Mouse (Mus musculus): Measurements from ENCODE around the gene Cmtm1. TPM values are rescaled to one million over a fixed set of nuclear protein-coding genes. Genes with fewer than 3 reads are reported as not detected.

The Cmtm1 gene
- total and polyA plus RNA-seq, 3 experiments: not detected

GRCm38 (mm10) chr8:104341106-104341561, 31.2 kb upstream of the Cmtm1 start:
- TF ChIP-seq MAX (IDR thresholded peaks at IDR 0.05; ENCODE audit: low read length): no peak
- no peak for TF ChIP-seq NRF1 (IDR thresholded peaks at IDR 0.05; ENCODE audit: low read depth, low read length)
- no peak for TF ChIP-seq MAZ (IDR thresholded peaks at IDR 0.05; ENCODE audit: low read depth, low read length)
- TF ChIP-seq CHD2 (IDR thresholded peaks at IDR 0.05; ENCODE audit: low read length): no peak
- TF ChIP-seq JUN (IDR thresholded peaks at IDR 0.05; ENCODE audit: insufficient read depth, low read depth, low read length): no peak
- no peak for TF ChIP-seq TCF12 (IDR thresholded peaks at IDR 0.05; ENCODE audit: low read depth, low read length)
- no peak for TF ChIP-seq CTCF (conservative IDR thresholded peaks at IDR 0.05 in 1 of 2, IDR thresholded peaks at IDR 0.05 in 1 of 2; ENCODE audit: low read depth in 2 of 2, low read length in 2 of 2)

GRCm38 (mm10) chr8:104340233-104341105, 30.5 kb upstream of the Cmtm1 start:
- in situ Hi-C loops (cut with MboI; ENCODE audit: low pct_ligation_motif_present, low pct_unique_long_range_greater_than_20kb, low sequenced_read_pairs) (loop anchor here (5.0 kb wide), 1 partner anchor 67 kb away; no protein-coding TSS in a partner anchor), dilution Hi-C loops (cut with MboI; ENCODE audit: extremely low pct_ligation_motif_present, extremely low pct_unique_long_range_greater_than_20kb, low sequenced_read_pairs) (no loop called here)
- Histone ChIP-seq H3K79me2 (replicated peaks; ENCODE audit: control insufficient read depth, extremely low read depth, insufficient read depth, poor library complexity, severe bottlenecking) (no peaks in the 10 kb centered on the region), H3K4me1 (ENCODE audit: control insufficient read depth in 1 of 2, insufficient read depth in 2 of 2) (peaks cover 3 to 30% of the 10 kb centered on the region in 2 experiments; a peak in 2 of 4 replicates), H3K4me3 (replicated peaks in 1 of 3; ENCODE audit: low read depth in 2 of 3, low read length in 2 of 3, poor library complexity in 1 of 3) (peak overlapping the region; percentile 61 to 92 (median 63)), H3K36me3 (replicated peaks in 1 of 2; ENCODE audit: control insufficient read depth in 1 of 2, insufficient read depth in 1 of 2, low read length in 1 of 2) (peaks cover 0 to 15% of the 10 kb centered on the region in 2 experiments), H3K27ac (ENCODE audit: insufficient read depth, low read depth) (no peak overlapping the region), H3K27me3 (replicated peaks) (no peaks in the 10 kb centered on the region), H3K9me3 (replicated peaks; ENCODE audit: low read length) (no peaks in the 10 kb centered on the region), H3K9ac (ENCODE audit: insufficient read depth, low read depth) (peak overlapping the region; percentile 85), H3K4me2 (ENCODE audit: insufficient read depth, low read depth, poor library complexity, severe bottlenecking) (peak overlapping the region; percentile 85)
- peak; percentile 74 for DNase-seq (ENCODE audit: extremely low read depth)
- TF ChIP-seq POLR2A (IDR thresholded peaks at IDR 0.05; ENCODE audit: low read depth, low read length) (peak; percentile 63), PAX5 (IDR thresholded peaks at IDR 0.05; ENCODE audit: low read length) (no peak), ZNF384 (IDR thresholded peaks at IDR 0.05; ENCODE audit: low read depth, low read length) (no peak), KAT2A (IDR thresholded peaks at IDR 0.05; ENCODE audit: insufficient replicate concordance, low read length) (0 out of 2 replicates have a peak, but pooled peaks have one; percentile 12), EP300 (IDR thresholded peaks at IDR 0.05; ENCODE audit: low read length) (no peak), MAZ (IDR thresholded peaks at IDR 0.05; ENCODE audit: low read depth, low read length) (0 out of 2 replicates have a peak, but pooled peaks have one; percentile 52), MYC (IDR thresholded peaks at IDR 0.05; ENCODE audit: low read depth, low read length) (no peak; the same call in 1 of the 2 replicates), SMC3 (IDR thresholded peaks at IDR 0.05; ENCODE audit: low read depth, low read length) (peak; percentile 49), NELFE (IDR thresholded peaks at IDR 0.05; ENCODE audit: low read depth, low read length) (peak; percentile 64), UBTF (IDR thresholded peaks at IDR 0.05; ENCODE audit: low read depth, low read length) (peak; percentile 77; the same call in 1 of the 2 replicates), ETS1 (conservative IDR thresholded peaks at IDR 0.05; ENCODE audit: low read depth, low read length) (no peak), USF1 (IDR thresholded peaks at IDR 0.05; ENCODE audit: low read depth, low read length) (no peak), IRF4 (IDR thresholded peaks at IDR 0.05; ENCODE audit: low read depth, low read length) (peak; percentile 42), POLR2AphosphoS2 (IDR thresholded peaks at IDR 0.05; ENCODE audit: low read depth, low read length) (no peak), JUND (conservative IDR thresholded peaks at IDR 0.05; ENCODE audit: low read depth, low read length) (no peak), USF2 (conservative IDR thresholded peaks at IDR 0.05; ENCODE audit: low read depth, low read length) (no peak), ZMIZ1 (IDR thresholded peaks at IDR 0.05; ENCODE audit: low read depth, low read length) (0 out of 2 replicates have a peak, but pooled peaks have one; percentile 40), E2F4 (IDR thresholded peaks at IDR 0.05; ENCODE audit: insufficient replicate concordance, low read depth, low read length) (no peak), CTCF (conservative IDR thresholded peaks at IDR 0.05 in 1 of 2, IDR thresholded peaks at IDR 0.05 in 1 of 2; ENCODE audit: low read depth in 2 of 2, low read length in 2 of 2) (peak in 1 of 2 experiments; percentile 72; a peak in 2 of 4 replicates), ZKSCAN1 (IDR thresholded peaks at IDR 0.05; ENCODE audit: borderline replicate concordance, low read depth, low read length) (no peak), CHD1 (IDR thresholded peaks at IDR 0.05; ENCODE audit: low read depth, low read length) (no peak), RCOR1 (conservative IDR thresholded peaks at IDR 0.05; ENCODE audit: low read depth, low read length) (no peak), MEF2A (IDR thresholded peaks at IDR 0.05; ENCODE audit: borderline replicate concordance, low read depth, low read length) (no peak), TBP (conservative IDR thresholded peaks at IDR 0.05; ENCODE audit: low read depth, low read length) (no peak), MAFK (IDR thresholded peaks at IDR 0.05; ENCODE audit: insufficient replicate concordance, low read length) (no peak)

More at GRCm38 (mm10) chr8:104341106-104341561, 31.2 kb upstream of the Cmtm1 start:
- peak overlapping the region; percentile 85 for H3K9ac ChIP-seq (ENCODE audit: insufficient read depth, low read depth)
- in situ Hi-C loops (cut with MboI; ENCODE audit: low pct_ligation_motif_present, low pct_unique_long_range_greater_than_20kb, low sequenced_read_pairs) (loop anchor here (5.0 kb wide), 1 partner anchor 66 kb away; no protein-coding TSS in a partner anchor), dilution Hi-C loops (cut with MboI; ENCODE audit: extremely low pct_ligation_motif_present, extremely low pct_unique_long_range_greater_than_20kb, low sequenced_read_pairs) (no loop called here)
- H3K27ac ChIP-seq (ENCODE audit: insufficient read depth, low read depth): no peak overlapping the region
- no peaks in the 10 kb centered on the region for H3K79me2 ChIP-seq (replicated peaks; ENCODE audit: control insufficient read depth, extremely low read depth, insufficient read depth, poor library complexity, severe bottlenecking)
- peak overlapping the region; percentile 35 to 92 (median 63) for H3K4me3 ChIP-seq (replicated peaks in 1 of 3; ENCODE audit: low read depth in 2 of 3, low read length in 2 of 3, poor library complexity in 1 of 3)
- no peaks in the 10 kb centered on the region for H3K9me3 ChIP-seq (replicated peaks; ENCODE audit: low read length)
- no peak for DNase-seq (ENCODE audit: extremely low read depth)
- H3K4me2 ChIP-seq (ENCODE audit: insufficient read depth, low read depth, poor library complexity, severe bottlenecking): peak overlapping the region; percentile 85
- no peaks in the 10 kb centered on the region for H3K27me3 ChIP-seq (replicated peaks)
- peaks cover 0 to 20% of the 10 kb centered on the region in 2 experiments for H3K36me3 ChIP-seq (replicated peaks in 1 of 2; ENCODE audit: control insufficient read depth in 1 of 2, insufficient read depth in 1 of 2, low read length in 1 of 2)
- H3K4me1 ChIP-seq (ENCODE audit: control insufficient read depth in 1 of 2, insufficient read depth in 2 of 2): peaks cover 3 to 30% of the 10 kb centered on the region in 2 experiments; a peak in 2 of 4 replicates
